Mouse (Mus musculus): ENCODE results near the gene Tmem143. TPM values are rescaled to one million over a fixed set of nuclear protein-coding genes. Genes with fewer than 3 reads are reported as not detected.

Tmem143 gene
- 1.4 and 2.0 TPM in 2 replicates for polyA plus RNA-seq (2012)

DNA sequence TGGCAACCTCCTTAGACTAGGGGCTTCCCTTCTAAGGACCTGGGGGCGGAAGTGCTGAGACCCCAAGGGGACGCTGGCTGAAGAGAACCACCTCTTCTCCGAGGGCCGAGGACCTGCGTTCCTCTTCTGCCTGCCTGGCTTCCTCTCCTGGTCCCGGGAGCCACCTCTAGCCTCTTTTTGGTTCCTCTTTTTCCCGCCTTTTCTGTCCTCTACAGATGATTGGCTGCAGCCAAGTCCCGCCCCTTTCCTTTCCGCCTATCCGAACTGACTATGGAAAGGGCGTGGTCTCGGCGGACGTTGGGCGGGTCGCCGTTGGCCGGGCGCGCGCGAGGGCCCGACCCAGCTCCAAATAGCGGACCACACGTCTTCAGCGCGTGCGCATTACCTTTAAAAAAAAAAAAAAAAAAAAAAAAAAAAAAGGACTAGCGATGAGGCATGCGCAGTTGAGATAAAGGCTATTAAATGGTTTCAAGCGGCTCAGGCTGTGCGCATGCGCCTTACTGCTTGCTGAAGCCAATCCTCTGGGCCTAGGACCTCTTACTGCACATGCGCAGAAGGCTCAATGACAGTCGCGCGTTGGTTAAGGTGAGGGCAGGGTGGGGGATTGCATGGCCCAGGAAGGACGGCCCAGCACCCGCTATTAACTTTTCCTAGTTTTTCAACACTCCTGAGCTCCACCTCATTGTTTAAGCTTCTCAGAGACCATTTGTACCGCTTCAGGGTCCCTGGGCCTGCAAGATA lies at the start of gene Tmem143, which contains the start of gene Syngr4:
Gene Tmem143, plus strand, starts transcription at position 425 of the 741 bp plus-strand sequence.
Gene Syngr4, minus strand, starts transcription at position 198 of the 741 bp plus-strand sequence.
- TF ChIP-seq GATA1 (IDR thresholded peaks at IDR 0.05; ENCODE audit: low read length) (peak; percentile 46; the same call in 1 of the 2 replicates), TAL1 (IDR thresholded peaks at IDR 0.05; ENCODE audit: low read length) (peak; percentile 23; the same call in 1 of the 3 replicates)
- Histone ChIP-seq H3K36me3 (ENCODE audit: control insufficient read depth) (no peaks in the 10 kb centered on the region; the same call in 1 of the 2 replicates), H3K9me3 (ENCODE audit: control insufficient read depth, low read length) (peaks cover 2% of the 10 kb centered on the region; the same call in 1 of the 2 replicates), H3K4me3 (replicated peaks) (peak within 1 kb of the TSS; percentile 65), H3K4me1 (ENCODE audit: control insufficient read depth) (peaks cover 33% of the 10 kb centered on the region), H3K27me3 (ENCODE audit: control insufficient read depth) (peaks cover 2% of the 10 kb centered on the region; the same call in 1 of the 2 replicates)

- Histone ChIP-seq H3K4me3 (replicated peaks) (no peak overlapping the region), H3K36me3 (ENCODE audit: control insufficient read depth) (no peaks in the 10 kb centered on the region), H3K4me1 (ENCODE audit: control insufficient read depth) (no peaks in the 10 kb centered on the region), H3K9me3 (ENCODE audit: control insufficient read depth, low read length) (no peaks in the 10 kb centered on the region), H3K27me3 (ENCODE audit: control insufficient read depth) (peaks cover 22% of the 10 kb centered on the region)
- TF ChIP-seq GATA1 (IDR thresholded peaks at IDR 0.05; ENCODE audit: low read length) = no peak
- TF ChIP-seq TAL1 (IDR thresholded peaks at IDR 0.05; ENCODE audit: low read length) = no peak
Observed at GRCm38 (mm10) chr7:45848447-45849027, 48.2 kb upstream of the Tmem143 start.

- Histone ChIP-seq H3K27me3 (ENCODE audit: control insufficient read depth) (peaks cover 28% of the 10 kb centered on the region), H3K9me3 (ENCODE audit: control insufficient read depth, low read length) (no peaks in the 10 kb centered on the region)
- no peak for TF ChIP-seq TAL1 (IDR thresholded peaks at IDR 0.05; ENCODE audit: low read length)
- TF ChIP-seq GATA1 (IDR thresholded peaks at IDR 0.05; ENCODE audit: low read length) = no peak
Observed at GRCm38 (mm10) chr7:45850661-45851060, 46.1 kb upstream of the Tmem143 start.

DNA sequence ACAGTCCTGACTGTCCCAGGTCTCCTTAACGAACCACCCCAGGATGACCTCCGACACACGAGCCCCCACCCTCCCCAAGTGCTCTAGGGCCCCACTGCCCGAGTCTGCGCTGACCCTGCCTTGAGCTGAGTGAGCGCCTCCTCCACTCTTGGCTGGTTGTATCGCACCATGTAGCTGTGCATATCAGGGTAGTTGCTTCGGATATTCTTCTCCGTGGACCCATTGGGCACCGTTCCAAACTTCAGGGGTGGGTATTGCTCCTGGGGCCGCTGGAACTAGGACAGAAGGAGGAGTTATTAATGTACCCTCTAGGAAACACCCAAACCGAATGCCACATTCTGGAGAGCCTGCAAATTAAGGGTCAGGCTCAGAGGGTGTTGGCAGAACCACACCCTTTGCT lies 43.7 kb upstream of the Tmem143 start:
- TF ChIP-seq GATA1 (IDR thresholded peaks at IDR 0.05; ENCODE audit: low read length) (no peak), TAL1 (IDR thresholded peaks at IDR 0.05; ENCODE audit: low read length) (no peak)
- no peaks in the 10 kb centered on the region for H3K36me3 ChIP-seq (ENCODE audit: control insufficient read depth)
- no peaks in the 10 kb centered on the region for H3K9me3 ChIP-seq (ENCODE audit: control insufficient read depth, low read length)
- no peaks in the 10 kb centered on the region for H3K4me1 ChIP-seq (ENCODE audit: control insufficient read depth)
- H3K27me3 ChIP-seq (ENCODE audit: control insufficient read depth) = peaks cover 43% of the 10 kb centered on the region
- H3K4me3 ChIP-seq (replicated peaks) = no peak overlapping the region

More at GRCm38 (mm10) chr7:45850661-45851060, 46.1 kb upstream of the Tmem143 start:
- H3K36me3 ChIP-seq (ENCODE audit: control insufficient read depth) = no peaks in the 10 kb centered on the region
- H3K4me3 ChIP-seq (replicated peaks) = no peak overlapping the region
- no peaks in the 10 kb centered on the region for H3K4me1 ChIP-seq (ENCODE audit: control insufficient read depth)

GRCm38 (mm10) chr7:45856950-45857901 lies 39.5 kb upstream of the Tmem143 start:
- Histone ChIP-seq H3K9me3 (ENCODE audit: control insufficient read depth, low read length) (no peaks in the 10 kb centered on the region), H3K4me3 (replicated peaks) (no peak overlapping the region), H3K4me1 (ENCODE audit: control insufficient read depth) (no peaks in the 10 kb centered on the region), H3K36me3 (ENCODE audit: control insufficient read depth) (no peaks in the 10 kb centered on the region), H3K27me3 (ENCODE audit: control insufficient read depth) (peaks cover 60% of the 10 kb centered on the region)
- TF ChIP-seq TAL1 (IDR thresholded peaks at IDR 0.05; ENCODE audit: low read length) = no peak
- no peak for TF ChIP-seq GATA1 (IDR thresholded peaks at IDR 0.05; ENCODE audit: low read length)

- Histone ChIP-seq H3K27me3 (ENCODE audit: control insufficient read depth) (peaks cover 62% of the 10 kb centered on the region), H3K4me3 (replicated peaks) (no peak overlapping the region), H3K4me1 (ENCODE audit: control insufficient read depth) (no peaks in the 10 kb centered on the region), H3K9me3 (ENCODE audit: control insufficient read depth, low read length) (no peaks in the 10 kb centered on the region), H3K36me3 (ENCODE audit: control insufficient read depth) (no peaks in the 10 kb centered on the region)
- no peak for TF ChIP-seq TAL1 (IDR thresholded peaks at IDR 0.05; ENCODE audit: low read length)
- no peak for TF ChIP-seq GATA1 (IDR thresholded peaks at IDR 0.05; ENCODE audit: low read length)
Observed at GRCm38 (mm10) chr7:45859008-45859407, 37.7 kb upstream of the Tmem143 start.

DNA sequence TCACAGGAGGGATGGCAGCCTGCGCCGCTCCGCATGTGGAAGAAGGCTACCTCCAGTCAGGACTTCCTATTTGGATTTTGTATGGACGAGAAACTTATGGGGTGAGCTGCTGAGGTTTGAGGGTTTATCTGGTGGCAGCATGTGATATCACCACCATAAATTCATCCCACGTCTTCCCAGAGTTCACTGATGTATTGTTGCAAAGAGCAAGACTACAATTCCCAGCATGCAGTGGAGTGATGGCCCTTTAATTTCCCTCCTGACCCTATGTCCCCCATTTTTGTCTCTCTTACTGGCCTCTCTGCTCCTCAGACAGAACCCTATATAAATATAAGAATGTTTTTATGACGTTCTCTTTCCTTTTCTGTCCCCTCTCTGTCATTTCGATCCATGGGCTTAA lies 33.9 kb upstream of the Tmem143 start:
- no peaks in the 10 kb centered on the region for H3K9me3 ChIP-seq (ENCODE audit: control insufficient read depth, low read length)
- TF ChIP-seq GATA1 (IDR thresholded peaks at IDR 0.05; ENCODE audit: low read length) (no peak), TAL1 (IDR thresholded peaks at IDR 0.05; ENCODE audit: low read length) (no peak)
- H3K27me3 ChIP-seq (ENCODE audit: control insufficient read depth) = peaks cover 57% of the 10 kb centered on the region
- H3K4me1 ChIP-seq (ENCODE audit: control insufficient read depth) = peaks cover 12% of the 10 kb centered on the region
- no peaks in the 10 kb centered on the region for H3K36me3 ChIP-seq (ENCODE audit: control insufficient read depth)
- no peak overlapping the region for H3K4me3 ChIP-seq (replicated peaks)

DNA sequence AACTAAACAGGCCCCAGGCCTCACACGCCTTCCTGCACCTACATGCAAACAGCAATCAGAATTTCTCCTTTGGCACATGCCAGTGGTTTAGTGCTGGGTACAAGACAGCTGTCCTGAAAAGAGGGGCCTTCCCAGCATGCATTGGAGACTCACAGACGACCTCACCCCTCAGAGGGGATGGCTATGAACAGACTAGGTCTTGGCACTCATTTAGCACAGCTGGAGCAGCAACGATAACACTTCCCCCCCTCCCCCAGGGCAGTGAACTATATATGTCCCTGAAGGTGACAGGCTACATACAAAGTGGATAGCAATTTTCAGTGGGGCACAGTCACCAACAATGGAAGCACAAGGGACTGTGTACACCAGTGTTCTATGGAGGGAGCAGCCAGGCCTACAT lies 32.3 kb upstream of the Tmem143 start:
- no peaks in the 10 kb centered on the region; the same call in 1 of the 2 replicates for H3K9me3 ChIP-seq (ENCODE audit: control insufficient read depth, low read length)
- H3K4me1 ChIP-seq (ENCODE audit: control insufficient read depth) = peaks cover 12% of the 10 kb centered on the region
- H3K27me3 ChIP-seq (ENCODE audit: control insufficient read depth) = peaks cover 57% of the 10 kb centered on the region
- TF ChIP-seq TAL1 (IDR thresholded peaks at IDR 0.05; ENCODE audit: low read length) = no peak
- no peak for TF ChIP-seq GATA1 (IDR thresholded peaks at IDR 0.05; ENCODE audit: low read length)
- no peaks in the 10 kb centered on the region for H3K36me3 ChIP-seq (ENCODE audit: control insufficient read depth)
- H3K4me3 ChIP-seq (replicated peaks) = no peak overlapping the region

All from erythroblast, embryonic 14.5 days (primary cell).